Mouse (Mus musculus) erythroblast, adult 5-6 weeks (primary cell): ENCODE data around the gene Wbp1l. TPM values are rescaled to one million over a fixed set of nuclear protein-coding genes. Genes with fewer than 3 reads are reported as not detected.

Experiments
- ATAC-seq: replicated peaks from 2 replicates; pipeline ENCODE4 v1.8.0; 2016; ENCODE audit warnings: moderate number of reproducible peaks, mild to moderate bottlenecking, moderate TSS enrichment, inconsistent platforms; ENCODE audit not compliant: poor library complexity, low FRiP score, severe bottlenecking
- total RNA-seq, 2 experiments: library from RNA; stranded (forward) in 1 of 2; stranded (reverse) in 1 of 2; fragments of 150-400 nt in 1 of 2; fragments of 200-764, 138-1000 nt in 1 of 2; gene quantifications; 2 replicates each; pipeline versions ENCODE4 v1.2.3 to v1.2.4; 2015 to 2017; ENCODE audit warnings: low replicate concordance in 2 of 2

The Wbp1l gene
- total RNA-seq, 2 experiments from 2014 or later = 7.9 to 9.8 TPM

DNA sequence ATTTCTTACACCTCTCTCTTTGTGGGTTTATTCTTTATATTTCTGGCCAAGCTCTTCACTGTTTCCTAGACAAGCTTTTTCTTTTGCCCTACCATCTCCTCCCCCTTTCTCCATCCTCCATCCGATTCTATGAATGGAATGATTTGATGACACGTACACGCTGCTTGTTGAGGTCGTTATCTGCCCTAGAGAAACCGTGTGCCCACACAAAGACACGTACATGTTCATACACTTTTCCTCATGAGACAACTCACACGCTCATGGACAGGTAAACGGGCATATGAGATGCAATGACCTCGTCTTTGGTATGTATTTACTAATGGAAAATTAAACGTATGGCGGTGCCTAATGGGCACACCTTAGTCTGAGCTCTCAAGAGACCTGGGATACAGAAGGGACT is 91.5 kb downstream of the Wbp1l start:
- ATAC-seq = no peak

DNA sequence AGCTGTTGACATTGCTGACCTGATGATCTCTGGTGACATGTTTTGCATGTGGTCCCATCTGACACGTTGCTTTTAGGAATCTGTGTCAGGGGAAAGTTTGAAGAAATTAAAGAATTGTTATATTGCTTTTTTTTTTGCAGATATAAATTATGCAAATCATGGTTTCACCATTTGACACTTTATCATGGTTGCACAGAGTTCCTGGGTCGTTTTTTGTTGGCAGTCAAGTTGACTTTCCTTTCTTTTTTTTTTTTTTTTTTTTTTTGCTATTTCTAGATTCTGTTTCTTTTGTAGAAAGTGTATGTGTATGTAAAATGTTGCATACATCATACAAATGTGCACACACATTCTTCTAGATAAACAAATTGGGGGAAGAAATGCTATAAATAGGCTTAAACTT is 92.2 kb downstream of the Wbp1l start:
- no peak for ATAC-seq

DNA sequence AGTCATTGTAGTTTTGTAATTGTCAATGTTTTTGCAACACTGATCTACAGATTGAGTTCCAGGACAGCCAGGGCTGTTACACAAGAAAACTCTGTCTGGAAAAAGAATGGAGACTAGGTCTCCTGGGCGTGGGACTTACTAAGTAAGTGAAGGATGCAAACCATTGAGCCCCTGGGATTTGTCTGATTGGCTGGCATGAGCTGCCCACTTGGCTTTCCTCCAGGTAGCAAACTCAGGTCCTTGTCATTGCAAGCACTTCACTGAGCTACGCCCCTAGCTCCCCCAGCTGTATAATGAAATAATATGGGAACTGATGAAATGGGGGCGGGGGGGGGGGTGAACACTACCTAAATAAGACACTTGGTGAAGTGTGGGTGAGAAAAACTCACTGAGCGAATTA is 94.3 kb downstream of the Wbp1l start:
- ATAC-seq = no peak

DNA sequence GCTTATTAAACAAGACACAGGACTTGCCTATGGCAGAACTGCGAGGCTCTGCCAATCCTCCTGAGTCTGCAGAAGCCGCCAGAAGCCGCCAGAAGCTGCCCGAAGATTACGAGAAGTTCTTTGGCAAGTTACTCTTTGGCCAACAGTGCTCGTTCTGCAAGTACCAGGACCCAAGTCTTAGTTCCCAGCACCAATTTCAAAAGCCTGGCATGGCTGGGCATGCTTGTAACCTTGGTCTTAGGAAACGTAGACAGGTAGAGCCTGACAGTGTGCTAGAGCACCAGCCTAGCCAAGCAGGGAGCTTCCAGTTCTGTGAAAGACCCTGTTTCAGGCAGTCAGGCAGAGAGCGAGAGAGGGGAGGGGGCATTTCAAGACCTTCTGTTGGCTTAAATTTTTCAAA is 97.6 kb downstream of the Wbp1l start:
- ATAC-seq = no peak

DNA sequence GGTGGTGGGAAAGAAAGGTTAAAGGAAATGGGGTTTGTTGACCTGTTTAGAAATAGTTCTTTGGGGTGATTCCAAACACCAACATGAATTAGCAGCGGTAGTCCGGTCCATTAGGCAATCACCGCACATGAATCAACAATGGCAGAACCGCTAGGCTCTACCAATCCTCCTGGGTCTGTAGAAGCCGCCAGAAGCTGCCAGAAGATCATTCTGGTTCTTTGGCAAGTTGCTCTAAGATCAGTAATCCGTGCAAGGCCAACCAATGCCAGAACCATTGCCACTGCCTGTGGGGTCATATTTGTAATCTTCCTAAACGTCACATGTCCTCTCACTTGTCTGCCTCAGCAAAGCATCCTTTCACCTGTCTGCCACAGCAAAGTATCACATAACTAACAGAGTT is 98.1 kb downstream of the Wbp1l start:
- ATAC-seq = no peak

DNA sequence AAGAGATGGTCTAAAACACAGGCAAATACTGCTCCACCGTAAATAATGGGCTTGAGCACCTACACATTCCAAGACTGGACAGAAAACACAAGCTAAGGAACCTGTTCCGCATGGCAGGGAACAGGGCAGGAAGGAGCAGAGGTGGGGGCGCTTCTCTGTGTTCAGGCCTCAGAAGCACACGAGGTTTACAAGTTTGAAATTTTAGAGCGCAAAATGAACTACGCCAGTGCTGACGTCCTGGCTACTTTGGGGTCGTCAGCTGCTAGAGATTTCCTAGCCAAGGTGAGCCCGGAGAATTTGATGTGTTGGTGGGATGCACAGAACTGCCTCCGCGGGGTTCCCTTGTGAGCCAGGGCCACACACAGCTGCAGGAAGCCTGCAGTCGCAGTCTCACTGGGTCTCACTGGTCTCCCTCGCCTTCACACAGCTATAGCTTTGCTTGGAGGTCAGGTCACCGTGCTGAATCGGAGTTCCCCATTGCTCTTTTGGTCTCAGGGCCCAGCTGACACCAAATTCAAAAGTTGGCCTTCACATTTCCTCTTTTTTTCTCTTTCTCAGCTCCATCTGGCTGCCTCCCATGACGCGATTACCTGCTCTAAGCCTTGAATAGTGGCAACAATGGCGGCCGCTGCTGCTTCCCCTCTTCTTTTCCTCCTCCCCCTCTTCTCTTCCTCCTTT is 99.1 kb downstream of the Wbp1l start:
- no peak for ATAC-seq

DNA sequence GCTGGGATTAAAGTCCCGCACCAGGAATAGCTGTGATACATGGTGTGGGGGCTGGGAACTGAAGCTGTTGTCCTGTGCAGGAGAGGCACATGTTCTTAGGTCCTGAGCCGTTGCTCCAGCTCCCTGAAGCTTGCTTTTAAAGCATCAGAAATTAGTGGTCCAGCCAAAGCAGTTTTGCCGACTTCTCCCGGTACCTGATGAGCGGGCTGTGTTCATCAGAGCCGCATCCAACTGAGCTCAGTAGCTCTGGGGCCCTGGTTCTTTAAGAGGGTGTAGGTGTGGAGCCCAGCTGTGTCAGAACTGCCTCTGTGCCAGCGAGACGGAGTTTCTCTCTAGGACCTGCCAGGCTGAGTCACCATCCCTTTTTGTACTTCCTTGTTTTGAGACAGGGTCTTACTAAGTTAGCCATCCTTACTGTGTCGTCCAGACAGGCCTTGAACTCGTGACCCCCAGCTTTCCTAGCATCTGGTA is 100.2 kb downstream of the Wbp1l start:
- ATAC-seq = no peak

DNA sequence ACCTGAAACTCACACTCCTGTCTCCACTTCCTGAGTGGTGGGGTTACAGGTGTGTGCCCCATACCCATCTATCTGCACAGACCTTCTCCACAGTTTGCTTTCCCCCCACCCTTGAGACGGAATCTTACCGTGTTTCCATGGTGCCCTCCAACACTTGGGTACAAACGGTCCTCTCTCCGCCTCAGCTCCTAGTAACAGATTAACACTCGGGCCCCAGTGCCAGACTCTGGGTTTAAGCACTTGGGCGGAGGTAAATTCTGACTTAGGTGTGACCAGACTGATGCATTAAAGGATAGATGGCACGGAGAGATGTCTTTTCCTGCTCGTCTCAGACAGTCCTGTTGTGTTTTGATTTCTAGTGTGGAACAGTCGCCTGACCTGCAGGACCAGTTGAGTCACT is 102.3 kb downstream of the Wbp1l start:
- ATAC-seq = no peak

DNA sequence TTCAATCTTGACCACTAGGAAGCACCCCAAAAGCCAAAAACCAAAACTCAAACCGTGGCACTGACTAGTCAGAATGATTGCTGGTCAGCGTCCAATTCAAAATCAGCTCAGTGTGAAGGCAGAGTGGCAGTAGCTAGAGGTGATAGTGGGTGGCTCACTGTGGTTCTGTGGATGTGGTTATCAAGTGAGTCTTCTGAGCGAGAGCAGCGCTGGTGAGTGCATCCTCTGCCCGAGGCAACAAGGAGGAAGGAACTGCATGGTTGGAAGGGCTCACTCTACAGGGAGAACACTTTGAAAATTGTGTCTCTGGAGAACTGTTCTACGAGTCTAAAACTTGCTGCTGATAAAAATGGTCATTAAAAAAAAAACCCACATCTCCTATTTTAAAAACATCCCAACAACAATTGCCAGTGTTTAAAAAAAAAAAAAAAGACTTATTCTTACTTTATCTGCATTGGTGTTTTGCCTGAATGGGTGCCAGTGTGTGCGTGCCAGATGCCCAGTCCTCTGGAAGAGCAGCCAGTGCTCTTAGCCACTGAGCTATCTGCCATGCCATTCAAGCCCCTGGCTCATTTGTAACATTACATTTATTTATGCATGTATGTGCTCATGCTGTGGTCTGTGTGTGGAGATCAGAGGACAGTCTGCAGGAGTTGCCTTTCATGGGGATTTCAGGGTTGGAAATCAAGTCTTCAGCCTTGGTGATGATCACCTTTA is 107.1 kb downstream of the Wbp1l start:
- no peak for ATAC-seq

DNA sequence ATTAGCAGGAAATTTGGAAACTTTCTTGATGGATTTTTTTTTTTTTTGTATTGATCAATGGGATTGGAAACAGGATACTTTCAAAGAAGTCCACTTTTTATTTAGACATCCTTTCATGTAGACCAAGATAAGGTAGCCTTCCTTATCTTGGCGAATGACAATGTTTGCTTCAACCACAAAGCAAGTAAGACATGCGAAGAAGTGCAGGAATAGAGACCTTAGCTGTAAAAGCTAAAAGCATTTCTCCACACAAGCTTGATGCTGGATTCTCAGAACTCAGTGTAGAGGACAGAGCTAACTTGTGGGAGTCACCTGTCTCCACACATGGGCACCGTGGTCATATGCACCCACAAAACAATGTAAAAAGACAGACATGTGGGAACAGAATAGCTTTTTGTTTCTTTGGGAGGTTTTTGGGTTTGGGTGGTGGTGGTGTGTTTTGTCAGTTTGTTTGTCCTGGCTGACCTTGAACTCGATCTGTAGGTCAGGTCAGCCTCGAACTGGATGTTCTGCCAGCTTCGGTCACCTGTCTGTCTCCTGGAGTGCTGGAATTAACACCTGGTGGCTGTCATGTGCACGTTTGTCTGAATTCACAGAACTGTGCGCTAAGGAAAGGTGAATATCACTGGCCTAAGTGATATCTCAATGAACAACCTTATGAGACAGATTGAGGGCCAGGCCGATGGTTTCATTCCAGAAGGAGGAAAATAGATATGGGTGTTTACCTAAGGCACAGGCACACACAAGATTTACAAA is 107.8 kb downstream of the Wbp1l start:
- ATAC-seq = no peak

Other genes with a start within 250 kb of the Wbp1l start
- gene 2310034G01Rik, start 248.8 kb upstream of the Wbp1l start, total RNA-seq (2015; ENCODE audit: low replicate concordance) = not detected in 2 replicates
- not detected in 2 replicates for gene 2310034G01Rik, start 248.8 kb upstream of the Wbp1l start, total RNA-seq (2017; ENCODE audit: low replicate concordance)
- gene Actr1a, start 203.3 kb upstream of the Wbp1l start, total RNA-seq (2015; ENCODE audit: low replicate concordance) = 16.5 and 21.5 TPM in 2 replicates
- gene Actr1a, start 203.3 kb upstream of the Wbp1l start, total RNA-seq (2017; ENCODE audit: low replicate concordance) = 38.2 and 39.2 TPM in 2 replicates
- 3.8 and 10.8 TPM in 2 replicates for gene Sufu, start 202.2 kb upstream of the Wbp1l start, total RNA-seq (2015; ENCODE audit: low replicate concordance)
- 1.1 and 1.2 TPM in 2 replicates for gene Sufu, start 202.2 kb upstream of the Wbp1l start, total RNA-seq (2017; ENCODE audit: low replicate concordance)
- 5.4 and 6.1 TPM in 2 replicates for gene Trim8, start 97.4 kb upstream of the Wbp1l start, total RNA-seq (2015; ENCODE audit: low replicate concordance)
- gene Trim8, start 97.4 kb upstream of the Wbp1l start, total RNA-seq (2017; ENCODE audit: low replicate concordance) = 2.0 and 6.4 TPM in 2 replicates
- 4.2 and 5.9 TPM in 2 replicates for gene Arl3, start 25.9 kb upstream of the Wbp1l start, total RNA-seq (2015; ENCODE audit: low replicate concordance)
- gene Arl3, start 25.9 kb upstream of the Wbp1l start, total RNA-seq (2017; ENCODE audit: low replicate concordance) = 3.2 and 4.2 TPM in 2 replicates
- gene Sfxn2, start 25.7 kb upstream of the Wbp1l start, total RNA-seq (2015; ENCODE audit: low replicate concordance) = 1.9 TPM in 2 replicates
- 2.9 and 3.9 TPM in 2 replicates for gene Sfxn2, start 25.7 kb upstream of the Wbp1l start, total RNA-seq (2017; ENCODE audit: low replicate concordance)
- not detected in 2 replicates for gene Cyp17a1, start 74.1 kb downstream of the Wbp1l start, total RNA-seq (2015; ENCODE audit: low replicate concordance)
- not detected in 2 replicates for gene Cyp17a1, start 74.1 kb downstream of the Wbp1l start, total RNA-seq (2017; ENCODE audit: low replicate concordance)
- 0.63 TPM in 1 of 2 replicates, not detected in the other for gene Borcs7, start 90.8 kb downstream of the Wbp1l start, total RNA-seq (2015; ENCODE audit: low replicate concordance)
- 0.28 and 0.85 TPM in 2 replicates for gene Borcs7, start 90.8 kb downstream of the Wbp1l start, total RNA-seq (2017; ENCODE audit: low replicate concordance)
- gene As3mt, start 108.4 kb downstream of the Wbp1l start, total RNA-seq (2015; ENCODE audit: low replicate concordance) = 2.9 TPM in 2 replicates
- 4.2 and 5.9 TPM in 2 replicates for gene As3mt, start 108.4 kb downstream of the Wbp1l start, total RNA-seq (2017; ENCODE audit: low replicate concordance)
- gene Cnnm2, start 162.5 kb downstream of the Wbp1l start, total RNA-seq (2015; ENCODE audit: low replicate concordance) = 34.0 and 36.6 TPM in 2 replicates
- 51.7 and 58.0 TPM in 2 replicates for gene Cnnm2, start 162.5 kb downstream of the Wbp1l start, total RNA-seq (2017; ENCODE audit: low replicate concordance)